Mouse (Mus musculus): ENCODE results near the gene Naip1. TPM values are rescaled to one million over a fixed set of nuclear protein-coding genes. Genes with fewer than 3 reads are reported as not detected.

Gene Naip1
- polyA plus RNA-seq, 1 experiment from 2014 or later: not detected

GRCm38 (mm10) chr13:100491623-100492022 is 39.0 kb upstream of the Naip1 start:
- Histone ChIP-seq H3K4me1 (ENCODE audit: insufficient read depth, low read depth, low read length) (no peaks in the 10 kb centered on the region; the same call in 1 of the 2 replicates), H3K9me3 (ENCODE audit: low read length) (no peaks in the 10 kb centered on the region), H3K27me3 (replicated peaks; ENCODE audit: insufficient read depth, low read length) (no peaks in the 10 kb centered on the region), H3K4me3 (ENCODE audit: low read depth, low read length) (peak overlapping the region; percentile 55), H3K27ac (ENCODE audit: low read length) (0 out of 2 replicates have a peak overlapping the region, but pooled peaks have one; percentile 17), H3K9ac (replicated peaks; ENCODE audit: low read depth) (peak overlapping the region; percentile 39), H3K36me3 (ENCODE audit: insufficient read depth, low read length) (peaks cover 4% of the 10 kb centered on the region; the same call in 1 of the 2 replicates), H3K4me2 (replicated peaks; ENCODE audit: low read depth, low read length) (peak overlapping the region; percentile 68)
- DNase-seq (ENCODE audit: low spot score) (no peak), ATAC-seq (no peak)
- 18% methylated on average over 6 of the region's 6 CpGs for WGBS
- TF ChIP-seq EP300 (IDR thresholded peaks at IDR 0.05): no peak
- no peak for TF ChIP-seq CTCF (IDR thresholded peaks at IDR 0.05)

- H3K4me3 ChIP-seq (ENCODE audit: low read depth, low read length): no peak overlapping the region
- H3K4me1 ChIP-seq (ENCODE audit: insufficient read depth, low read depth, low read length): no peaks in the 10 kb centered on the region; the same call in 1 of the 2 replicates
- no peak overlapping the region for H3K4me2 ChIP-seq (replicated peaks; ENCODE audit: low read depth, low read length)
- no peaks in the 10 kb centered on the region for H3K9me3 ChIP-seq (ENCODE audit: low read length)
- DNase-seq (ENCODE audit: low spot score) (no peak), ATAC-seq (no peak)
- H3K36me3 ChIP-seq (ENCODE audit: insufficient read depth, low read length): peaks cover 4% of the 10 kb centered on the region; the same call in 1 of the 2 replicates
- WGBS: 82% methylated on average over 5 of the region's 5 CpGs
- no peak overlapping the region for H3K27ac ChIP-seq (ENCODE audit: low read length)
- no peaks in the 10 kb centered on the region for H3K27me3 ChIP-seq (replicated peaks; ENCODE audit: insufficient read depth, low read length)
- TF ChIP-seq CTCF (IDR thresholded peaks at IDR 0.05) (no peak), EP300 (IDR thresholded peaks at IDR 0.05) (no peak)
- no peak overlapping the region for H3K9ac ChIP-seq (replicated peaks; ENCODE audit: low read depth)
These were observed 37.8 kb upstream of the Naip1 start for GRCm38 (mm10) chr13:100490424-100490823.

- no peak for ATAC-seq
- TF ChIP-seq EP300 (IDR thresholded peaks at IDR 0.05) (no peak), CTCF (IDR thresholded peaks at IDR 0.05) (no peak)
- Histone ChIP-seq H3K9me3 (ENCODE audit: low read length) (no peaks in the 10 kb centered on the region), H3K4me1 (ENCODE audit: insufficient read depth, low read depth, low read length) (no peaks in the 10 kb centered on the region), H3K9ac (replicated peaks; ENCODE audit: low read depth) (no peak overlapping the region), H3K4me2 (replicated peaks; ENCODE audit: low read depth, low read length) (no peak overlapping the region), H3K4me3 (ENCODE audit: low read depth, low read length) (no peak overlapping the region), H3K27ac (ENCODE audit: low read length) (no peak overlapping the region), H3K27me3 (replicated peaks; ENCODE audit: insufficient read depth, low read length) (no peaks in the 10 kb centered on the region), H3K36me3 (ENCODE audit: insufficient read depth, low read length) (peaks cover 6% of the 10 kb centered on the region; the same call in 1 of the 2 replicates)
- WGBS: 61% methylated on average over 7 of the region's 7 CpGs
- no peak for DNase-seq (ENCODE audit: low spot score)
These were observed 30.9 kb upstream of the Naip1 start for GRCm38 (mm10) chr13:100483610-100484009.

GRCm38 (mm10) chr13:100463527-100464222 is 11.0 kb upstream of the Naip1 start:
- TF ChIP-seq EP300 (IDR thresholded peaks at IDR 0.05) (no peak), CTCF (IDR thresholded peaks at IDR 0.05) (no peak)
- Histone ChIP-seq H3K27me3 (replicated peaks; ENCODE audit: insufficient read depth, low read length) (no peaks in the 10 kb centered on the region), H3K36me3 (ENCODE audit: insufficient read depth, low read length) (no peaks in the 10 kb centered on the region; the same call in 1 of the 2 replicates), H3K9ac (replicated peaks; ENCODE audit: low read depth) (no peak overlapping the region), H3K27ac (ENCODE audit: low read length) (no peak overlapping the region), H3K4me1 (ENCODE audit: insufficient read depth, low read depth, low read length) (no peaks in the 10 kb centered on the region), H3K9me3 (ENCODE audit: low read length) (no peaks in the 10 kb centered on the region), H3K4me2 (replicated peaks; ENCODE audit: low read depth, low read length) (no peak overlapping the region), H3K4me3 (ENCODE audit: low read depth, low read length) (no peak overlapping the region)
- 87% methylated on average over 2 of the region's 2 CpGs for WGBS
- no peak for ATAC-seq
- DNase-seq (ENCODE audit: low spot score): no peak

- Histone ChIP-seq H3K4me1 (ENCODE audit: insufficient read depth, low read depth, low read length) (no peaks in the 10 kb centered on the region), H3K27me3 (replicated peaks; ENCODE audit: insufficient read depth, low read length) (no peaks in the 10 kb centered on the region), H3K27ac (ENCODE audit: low read length) (no peak overlapping the region), H3K4me2 (replicated peaks; ENCODE audit: low read depth, low read length) (no peak overlapping the region), H3K9me3 (ENCODE audit: low read length) (no peaks in the 10 kb centered on the region), H3K36me3 (ENCODE audit: insufficient read depth, low read length) (no peaks in the 10 kb centered on the region; the same call in 1 of the 2 replicates), H3K9ac (replicated peaks; ENCODE audit: low read depth) (no peak overlapping the region), H3K4me3 (ENCODE audit: low read depth, low read length) (no peak overlapping the region)
- ATAC-seq (no peak), DNase-seq (ENCODE audit: low spot score) (no peak)
- WGBS: 72% methylated on average over 3 of the region's 3 CpGs
- no peak for TF ChIP-seq CTCF (IDR thresholded peaks at IDR 0.05)
- TF ChIP-seq EP300 (IDR thresholded peaks at IDR 0.05): no peak
These were observed 8.7 kb upstream of the Naip1 start for GRCm38 (mm10) chr13:100461336-100461735.

- ATAC-seq (no peak), DNase-seq (ENCODE audit: low spot score) (peak; percentile 9)
- Histone ChIP-seq H3K27ac (ENCODE audit: low read length) (no peak overlapping the region), H3K4me3 (ENCODE audit: low read depth, low read length) (no peak overlapping the region), H3K4me2 (replicated peaks; ENCODE audit: low read depth, low read length) (no peak overlapping the region), H3K36me3 (ENCODE audit: insufficient read depth, low read length) (no peaks in the 10 kb centered on the region), H3K4me1 (ENCODE audit: insufficient read depth, low read depth, low read length) (no peaks in the 10 kb centered on the region), H3K9ac (replicated peaks; ENCODE audit: low read depth) (no peak overlapping the region), H3K9me3 (ENCODE audit: low read length) (no peaks in the 10 kb centered on the region), H3K27me3 (replicated peaks; ENCODE audit: insufficient read depth, low read length) (no peaks in the 10 kb centered on the region)
- TF ChIP-seq EP300 (IDR thresholded peaks at IDR 0.05) (no peak), CTCF (IDR thresholded peaks at IDR 0.05) (no peak)
- WGBS: 75% methylated on average over 1 of the region's 1 CpGs
These were observed 3.2 kb downstream of the Naip1 start for GRCm38 (mm10) chr13:100449495-100449894.

Data from lung, postnatal 0 days (tissue).